Mouse (Mus musculus) urinary bladder, postnatal 36 days (tissue): Measurements from ENCODE around the gene Gatad2b.
A peak's percentile ranks its signal among the peaks of the same experiment; 100 is the strongest.

Source experiments
- DNase-seq, 2 experiments: peaks; one replicate each; pipeline ENCODE4 v3.0.0; 2022; ENCODE audit warnings: low spot score in 2 of 2, mixed read lengths in 1 of 2

The Gatad2b gene

GRCm38 (mm10) chr3:90381727-90382126 is 88.7 kb downstream of the Gatad2b start:
- no peak for DNase-seq

- DNase-seq = no peak
These were observed 90.7 kb downstream of the Gatad2b start for GRCm38 (mm10) chr3:90383690-90384089.

DNA sequence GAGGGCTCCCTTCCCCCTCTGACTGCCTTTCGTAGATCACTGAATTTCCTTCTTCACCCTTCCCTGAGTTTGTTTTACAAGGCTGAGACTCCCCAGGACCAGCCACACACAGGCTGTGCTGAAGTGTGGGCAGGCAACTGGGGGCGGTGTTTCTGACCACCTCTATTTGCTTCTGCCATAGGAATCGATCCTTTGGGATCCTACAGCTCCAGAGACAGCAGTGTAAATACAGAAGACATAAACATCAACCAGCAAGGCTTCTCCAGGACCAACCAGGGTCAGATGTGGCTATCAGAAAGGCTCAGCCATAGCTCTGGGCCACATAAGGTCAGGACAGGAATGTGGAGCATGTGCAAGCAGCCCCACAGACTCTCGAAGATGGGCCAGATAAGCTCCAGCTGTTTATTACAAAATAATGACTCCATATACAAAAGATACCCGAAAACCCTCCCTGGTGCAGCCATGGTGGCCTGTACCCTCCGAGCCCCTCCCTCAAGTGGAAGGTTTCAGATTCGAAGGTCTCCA is 91.9 kb downstream of the Gatad2b start:
- DNase-seq = no peak

DNA sequence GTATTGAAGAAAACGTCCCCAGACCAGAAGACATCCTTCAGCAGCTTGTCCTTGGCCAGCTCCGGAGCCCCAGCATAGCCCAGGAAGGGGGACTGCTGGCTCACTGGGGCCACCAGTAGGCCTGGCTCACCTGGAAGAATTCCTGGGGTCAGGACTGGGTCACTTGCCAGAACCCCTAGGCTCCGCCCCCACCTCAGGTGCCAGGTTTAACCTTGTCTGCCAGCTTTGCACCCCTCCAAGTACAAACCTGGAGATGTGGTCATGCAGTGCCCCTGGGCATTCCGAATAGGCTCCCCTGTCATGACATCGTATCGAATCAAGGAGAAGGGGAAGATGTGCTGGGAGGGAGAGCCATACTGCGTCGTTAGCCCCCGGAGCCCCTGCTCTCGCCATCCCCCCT is 93.8 kb downstream of the Gatad2b start:
- no peak for DNase-seq

DNA sequence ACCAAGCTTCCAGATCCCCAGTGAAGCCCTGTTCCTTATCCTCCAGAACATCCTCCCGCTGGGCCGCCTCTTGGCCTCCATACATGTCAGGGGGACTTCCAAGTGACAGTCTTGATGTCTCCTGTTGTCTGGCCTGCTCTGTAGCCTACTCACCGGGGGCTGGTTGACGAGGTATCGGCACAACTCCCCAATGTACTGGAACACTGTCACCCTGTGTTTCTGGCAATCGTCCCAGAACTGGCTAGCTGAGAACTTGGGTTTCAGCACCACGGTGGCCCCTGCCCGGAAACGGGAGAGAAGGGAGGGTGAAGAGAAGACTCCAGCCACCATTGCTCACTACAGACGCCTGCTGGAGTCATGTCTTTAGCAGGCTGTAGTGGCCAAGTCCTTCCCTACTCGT is 94.5 kb downstream of the Gatad2b start:
- no peak for DNase-seq

- no peak for DNase-seq
These were observed 95.2 kb downstream of the Gatad2b start for GRCm38 (mm10) chr3:90388192-90388591.

DNA sequence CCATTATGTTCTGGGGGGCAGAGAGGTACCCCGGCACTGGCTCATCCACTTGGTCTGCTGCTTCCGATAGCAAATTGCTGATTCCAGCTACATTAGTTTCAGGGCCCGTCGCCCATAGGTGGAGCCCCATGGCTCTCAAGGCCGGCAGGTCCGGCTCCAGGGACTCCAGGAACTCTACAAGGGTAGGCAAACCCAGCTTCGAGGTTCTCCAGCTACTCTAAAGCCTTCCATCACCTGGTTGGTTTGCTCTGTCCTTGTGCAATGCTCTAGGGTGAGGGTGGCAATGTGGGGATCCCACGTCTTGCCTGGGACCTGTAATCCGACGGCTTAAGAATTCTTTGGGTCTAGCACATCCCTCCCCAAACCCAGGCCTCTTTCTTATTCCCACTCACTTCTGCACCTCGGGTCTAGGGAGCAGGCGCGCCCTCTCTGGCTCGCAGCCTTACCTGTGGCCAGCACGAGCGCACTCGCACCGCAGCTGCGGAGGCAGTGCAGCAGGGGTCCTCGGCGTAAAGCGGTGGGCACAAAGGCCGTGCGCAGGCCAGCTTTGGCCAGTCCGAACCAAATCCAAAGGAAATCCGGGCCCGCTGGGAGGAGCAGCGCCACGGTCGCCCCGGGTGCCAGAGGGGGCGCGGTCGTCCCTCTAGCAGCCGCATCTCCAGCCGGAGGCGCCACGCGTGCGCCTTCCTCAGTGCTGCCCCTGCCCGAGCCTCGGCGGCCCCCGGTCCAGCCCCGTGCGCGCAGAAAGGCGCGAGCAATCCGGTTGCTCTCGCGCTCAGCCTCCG is 95.9 kb downstream of the Gatad2b start:
- peak in 1 of 2 experiments; percentile 33 for DNase-seq

DNA sequence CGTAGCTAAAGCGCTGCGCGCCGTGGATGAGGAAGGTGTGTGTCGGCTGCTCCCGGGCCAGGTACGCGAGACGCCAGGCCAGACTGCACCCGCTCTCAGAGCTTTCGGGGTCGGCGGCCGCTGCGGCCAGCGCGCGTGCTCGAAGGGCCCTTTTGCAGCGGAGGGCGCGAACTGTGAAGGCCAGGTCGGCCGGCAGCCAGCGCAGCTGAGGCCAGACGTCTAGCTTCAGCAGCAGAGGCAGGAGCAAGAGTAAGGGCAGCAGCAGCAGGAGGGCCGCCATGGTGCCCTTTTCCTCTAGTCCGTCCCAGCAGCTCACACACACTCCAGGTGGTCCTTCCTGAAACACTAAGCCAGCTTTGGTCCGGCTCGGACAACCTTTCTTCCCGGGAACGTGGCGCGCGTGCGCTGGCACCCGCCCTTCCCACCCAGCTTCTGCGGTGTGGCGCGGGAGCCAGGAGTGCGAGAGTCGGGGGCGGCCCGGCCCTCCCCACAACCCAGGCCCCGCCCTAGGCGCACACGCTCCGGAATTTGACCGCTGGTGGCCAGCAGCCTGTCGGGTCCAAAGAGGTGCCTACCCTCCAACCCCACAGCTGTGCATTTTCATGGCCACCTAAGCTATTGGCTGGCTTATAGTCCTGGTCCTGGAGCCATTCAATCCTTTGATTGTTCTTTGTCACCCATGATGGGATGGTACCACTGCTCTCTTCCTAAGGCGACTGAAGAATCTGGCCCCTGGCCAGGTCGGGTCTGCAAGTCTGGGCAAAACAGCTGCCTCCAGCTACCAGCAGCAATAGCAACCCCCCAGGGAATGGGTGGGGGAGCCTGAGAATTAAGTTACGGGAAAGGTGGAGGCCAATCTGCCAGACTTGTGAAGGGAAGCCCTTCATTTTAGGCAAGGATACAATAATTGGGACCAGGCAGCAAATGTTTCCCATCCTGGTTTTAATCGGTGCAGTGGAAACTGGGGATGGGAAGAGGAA is 96.8 kb downstream of the Gatad2b start, which contains the start of gene Slc27a3:
Gene Slc27a3 (minus strand): TSS at position 428 of the 980 bp plus-strand sequence.
- DNase-seq = peak; percentile 24 to 26

DNA sequence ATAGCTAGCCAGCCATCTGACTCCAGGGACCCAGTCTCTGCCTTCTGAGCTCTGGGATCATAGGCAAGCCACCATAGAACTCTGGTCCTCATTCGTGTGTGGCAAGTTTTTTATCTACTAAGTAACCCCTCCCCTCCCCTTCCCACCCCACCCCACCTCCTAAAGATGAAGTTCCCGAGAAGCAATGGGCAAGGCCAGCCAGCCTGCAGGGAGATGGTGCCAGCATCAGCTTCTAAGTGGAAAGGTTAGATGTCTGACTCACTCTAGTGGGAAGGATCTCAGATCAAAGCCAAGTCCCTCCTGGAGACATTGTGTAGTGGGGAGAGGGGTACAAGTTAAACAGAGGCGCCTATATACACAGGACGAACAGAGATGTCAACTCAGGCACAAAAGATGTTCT is 98.0 kb downstream of the Gatad2b start:
- no peak for DNase-seq

DNA sequence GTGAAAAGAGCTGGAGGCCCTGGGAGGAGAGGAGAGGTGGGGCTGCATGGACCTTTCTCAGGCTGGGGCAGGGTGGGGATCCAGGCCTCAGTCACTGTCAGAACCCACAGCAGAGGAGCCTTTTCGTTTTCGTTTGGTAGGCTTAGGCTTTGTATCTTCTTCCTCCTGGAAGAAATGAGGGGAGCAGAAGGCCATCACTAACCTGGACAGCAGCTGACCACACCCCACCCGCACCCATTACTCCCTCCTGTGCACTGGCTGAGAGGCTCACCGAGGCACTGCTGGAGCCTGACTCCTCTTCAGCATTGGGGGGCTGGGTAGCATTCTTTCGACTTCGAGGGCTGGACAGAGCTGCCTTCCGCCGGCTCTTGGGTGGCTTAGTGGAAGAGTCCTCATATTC is 99.0 kb downstream of the Gatad2b start:
- DNase-seq = no peak

GRCm38 (mm10) chr3:90392661-90393060 is 99.7 kb downstream of the Gatad2b start:
- DNase-seq = no peak

DNA sequence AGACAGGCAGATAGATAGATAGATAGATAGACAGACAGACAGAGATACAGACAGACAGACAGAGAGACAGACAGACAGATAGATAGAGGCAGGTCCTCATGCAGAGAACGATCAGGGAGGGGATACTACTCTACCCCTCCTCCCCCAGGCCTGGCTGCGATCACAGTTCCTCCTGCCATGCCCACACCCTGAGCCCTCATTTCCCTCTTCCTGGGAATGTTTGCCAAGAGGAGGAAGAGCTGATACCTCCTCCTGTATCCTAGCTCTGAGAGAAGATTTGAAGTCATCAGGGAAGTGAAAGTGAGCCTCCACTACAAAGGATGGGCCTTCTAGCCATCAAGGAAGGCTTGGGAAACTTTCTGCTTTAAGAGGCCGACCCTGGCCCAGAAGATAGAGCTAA is 102.7 kb downstream of the Gatad2b start:
- no peak for DNase-seq

DNA sequence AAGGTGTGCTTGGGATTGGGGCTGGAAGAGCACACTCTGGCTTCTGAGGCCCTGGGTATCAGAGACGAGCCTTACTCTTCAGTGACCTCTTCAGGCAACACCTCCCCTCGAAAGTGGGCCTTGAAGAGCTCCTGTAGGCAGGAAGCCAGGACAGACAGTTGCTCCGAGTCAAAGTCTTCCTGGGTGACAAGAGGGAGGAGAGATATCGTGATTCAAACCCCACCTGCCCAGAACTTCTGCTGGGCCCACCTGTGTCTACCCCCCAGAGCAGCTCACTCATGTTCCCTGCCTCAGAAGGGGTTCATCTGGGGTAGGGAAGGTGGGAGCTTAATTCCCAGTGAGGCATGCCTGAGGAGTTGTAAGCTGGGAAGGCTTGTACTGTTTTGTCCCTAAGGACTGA is 108.0 kb downstream of the Gatad2b start:
- DNase-seq = no peak

DNA sequence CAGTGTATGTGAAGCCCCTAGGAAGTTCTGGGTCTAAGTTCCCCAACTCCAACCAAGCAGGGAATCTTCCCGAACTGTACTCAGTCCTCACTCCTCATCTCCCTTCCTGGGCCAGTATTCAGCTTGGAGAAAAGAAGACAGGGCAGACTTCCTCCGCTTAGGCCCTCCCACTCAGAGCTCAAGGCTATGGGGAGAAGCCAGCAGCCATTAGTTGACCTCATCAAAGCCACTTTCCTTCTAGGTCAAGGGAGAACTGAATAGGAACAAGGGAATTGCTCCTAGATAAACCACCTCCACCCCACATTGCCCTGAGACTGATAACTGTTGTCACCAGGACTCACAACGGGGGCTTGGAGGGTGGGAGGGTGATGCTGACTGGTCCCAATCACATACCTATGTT is 111.1 kb downstream of the Gatad2b start:
- no peak for DNase-seq

DNA sequence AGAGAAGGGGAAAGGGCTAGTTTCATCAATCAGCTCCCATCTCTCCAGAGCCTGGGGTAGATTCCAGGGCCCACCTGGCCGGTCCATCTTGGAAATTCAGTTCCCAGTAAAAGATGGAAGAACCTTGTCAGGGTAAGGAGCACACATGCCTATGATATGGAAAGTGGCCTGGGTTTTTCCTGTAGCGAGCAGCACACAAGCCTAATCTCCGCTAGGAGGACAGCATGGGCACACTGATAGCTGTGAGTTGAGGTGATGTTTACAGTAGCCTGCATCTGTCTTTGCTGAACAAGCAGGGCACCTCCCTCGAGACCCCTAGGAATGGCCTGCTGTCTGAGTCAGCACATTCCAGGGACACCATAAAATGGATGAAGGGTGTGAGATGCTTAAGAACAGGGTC is 111.6 kb downstream of the Gatad2b start:
- no peak for DNase-seq

DNA sequence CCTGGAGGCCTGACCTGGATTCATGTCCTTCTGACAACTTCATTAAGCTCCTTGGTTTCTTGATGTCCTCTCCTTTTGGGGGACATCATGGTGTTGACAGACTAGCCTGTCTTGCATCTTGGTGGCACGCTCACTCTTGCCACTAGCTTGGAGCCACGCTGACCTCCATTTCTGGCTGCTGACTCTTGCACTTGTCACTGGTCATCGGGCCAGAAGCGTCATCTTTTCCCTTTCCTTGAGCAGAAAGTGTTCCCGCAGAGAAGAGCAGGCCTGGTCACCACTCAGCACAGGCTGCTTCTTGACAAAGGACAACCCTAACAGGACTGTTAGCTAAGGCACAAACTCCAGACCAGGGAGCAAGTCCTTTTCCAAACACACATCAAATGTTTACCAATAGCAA is 113.4 kb downstream of the Gatad2b start:
- DNase-seq = no peak

DNA sequence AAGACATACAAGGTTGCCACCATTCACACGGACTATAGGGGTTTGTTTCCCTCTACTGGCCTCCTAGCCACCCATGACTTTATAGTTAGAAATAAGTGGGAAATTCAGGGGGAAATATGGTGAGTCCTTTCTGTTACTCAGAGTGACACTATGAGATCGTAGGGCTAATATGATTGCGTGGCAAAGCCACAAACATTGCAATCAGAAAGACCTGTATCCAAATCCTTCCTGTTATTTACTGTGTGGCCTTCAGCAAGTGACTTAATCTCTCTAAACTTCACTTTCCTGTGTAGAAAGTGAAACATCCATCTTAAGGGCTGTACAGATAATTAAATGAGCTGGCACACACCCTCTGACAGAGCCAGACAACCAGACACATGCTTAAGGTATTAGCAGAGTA is 115.7 kb downstream of the Gatad2b start:
- DNase-seq = no peak

- DNase-seq = peak; percentile 65 to 74
These were observed 119.5 kb downstream of the Gatad2b start for GRCm38 (mm10) chr3:90412312-90413010.

DNA sequence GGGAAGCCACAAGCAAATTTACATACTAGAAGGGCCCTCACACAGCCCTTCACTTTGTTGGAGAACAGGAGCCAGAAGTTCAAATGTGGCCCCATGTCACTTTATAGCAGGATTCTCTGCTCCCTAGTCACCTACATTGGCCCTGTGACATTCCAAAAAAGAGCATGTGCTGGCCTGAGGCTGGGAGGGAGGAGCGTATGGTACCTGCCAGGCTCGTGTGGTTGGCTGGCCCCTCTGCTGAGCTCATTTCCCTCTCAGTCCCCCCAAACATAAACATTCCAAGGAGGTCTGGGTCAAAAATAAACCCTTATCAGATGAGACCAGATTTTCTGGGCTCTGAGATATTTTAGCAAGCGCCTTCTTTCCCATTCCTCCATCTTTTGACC is 120.0 kb downstream of the Gatad2b start:
- DNase-seq = no peak
